ENCODE assay signal across 26 mouse cellular contexts in genomic region chr13:74144120-74144884, GRCm38 (mm10). TPM values are rescaled to one million over a fixed set of nuclear protein-coding genes. Genes with fewer than 3 reads are reported as not detected.
DNase-seq lines count a peak whose midpoint lies in the region; ATAC-seq and TF ChIP-seq lines count a peak whose summit lies in the region.
"Had no signal": no experiment of that assay in that cellular context is flagged by ENCODE, and none has a peak within 500 bp of the region (broad histone marks: within the 10 kb centered on the region; RNA-seq: fewer than 3 reads in every experiment).

No protein-coding gene starts in this region.

- peak overlapping the region; percentile 17; the same call in 1 of the 2 replicates for H3K27ac ChIP-seq in embryonic facial prominence, embryonic 13.5 days
- H3K27ac ChIP-seq in embryonic facial prominence, embryonic 10.5 days (replicated peaks) = no peak overlapping the region
- peak overlapping the region; percentile 89 for H3K27ac ChIP-seq in kidney, embryonic 16.5 days (ENCODE audit: low read length)
- H3K27ac ChIP-seq in forebrain, postnatal 0 days (ENCODE audit: low read depth, low read length) = no peak overlapping the region
- H3K27ac ChIP-seq: embryonic facial prominence, embryonic 12.5 days; heart, embryonic 13.5 days; hindbrain, embryonic 15.5 days; limb, embryonic 12.5 days; stomach, embryonic 15.5 days had no signal

- WGBS in embryonic facial prominence, embryonic 13.5 days = 52% methylated on average over 7 of the region's 7 CpGs
- 67% methylated on average over 7 of the region's 7 CpGs for WGBS in embryonic facial prominence, embryonic 10.5 days
- WGBS in kidney, embryonic 16.5 days = 45% methylated on average over 7 of the region's 7 CpGs
- WGBS in forebrain, postnatal 0 days = 82% methylated on average over 7 of the region's 7 CpGs

- no peak for TF ChIP-seq CTCF in forebrain, postnatal 0 days (IDR thresholded peaks at IDR 0.05; ENCODE audit: low read depth)

- no peaks in the 10 kb centered on the region; the same call in 1 of the 2 replicates for H3K4me1 ChIP-seq in embryonic facial prominence, embryonic 13.5 days
- H3K4me1 ChIP-seq in embryonic facial prominence, embryonic 10.5 days = no peaks in the 10 kb centered on the region
- H3K4me1 ChIP-seq in kidney, embryonic 16.5 days (ENCODE audit: insufficient read depth, low read length) = peaks cover 8% of the 10 kb centered on the region
- H3K4me1 ChIP-seq in forebrain, postnatal 0 days (ENCODE audit: insufficient read depth) = no peaks in the 10 kb centered on the region
- H3K4me1 ChIP-seq: embryonic facial prominence, embryonic 12.5 days; heart, embryonic 13.5 days; hindbrain, embryonic 15.5 days; limb, embryonic 12.5 days; stomach, embryonic 15.5 days had no signal

- ATAC-seq in embryonic facial prominence, embryonic 13.5 days (ENCODE audit: insufficient number of reproducible peaks, insufficient read depth, low FRiP score, low TSS enrichment, low read depth) = no peak
- ATAC-seq in kidney, embryonic 16.5 days (ENCODE audit: low FRiP score, low TSS enrichment) = peak; percentile 93
- no peak for ATAC-seq in forebrain, postnatal 0 days
- ATAC-seq: activated CD4-positive, CD25-positive, alpha-beta regulatory T cell, adult 4 months; forebrain, embryonic 14.5 days; liver, postnatal 0 days had no signal

- H3K4me3 ChIP-seq in embryonic facial prominence, embryonic 13.5 days = no peak overlapping the region
- no peak overlapping the region for H3K4me3 ChIP-seq in embryonic facial prominence, embryonic 10.5 days
- H3K4me3 ChIP-seq in kidney, embryonic 16.5 days (ENCODE audit: low read length) = no peak overlapping the region
- H3K4me3 ChIP-seq in forebrain, postnatal 0 days (ENCODE audit: low read depth, low read length) = no peak overlapping the region
- H3K4me3 ChIP-seq: embryonic facial prominence, embryonic 12.5 days; heart, embryonic 13.5 days; hindbrain, embryonic 15.5 days; limb, embryonic 12.5 days; stomach, embryonic 15.5 days had no signal

- H3K36me3 ChIP-seq in embryonic facial prominence, embryonic 13.5 days = no peaks in the 10 kb centered on the region
- no peaks in the 10 kb centered on the region for H3K36me3 ChIP-seq in embryonic facial prominence, embryonic 10.5 days (replicated peaks)
- H3K36me3 ChIP-seq in kidney, embryonic 16.5 days (ENCODE audit: insufficient read depth, low read length) = no peaks in the 10 kb centered on the region
- H3K36me3 ChIP-seq in forebrain, postnatal 0 days (ENCODE audit: insufficient read depth) = no peaks in the 10 kb centered on the region
- H3K36me3 ChIP-seq: embryonic facial prominence, embryonic 12.5 days; heart, embryonic 13.5 days; hindbrain, embryonic 15.5 days; limb, embryonic 12.5 days; stomach, embryonic 15.5 days had no signal

- no peaks in the 10 kb centered on the region for H3K27me3 ChIP-seq in embryonic facial prominence, embryonic 13.5 days
- no peaks in the 10 kb centered on the region for H3K27me3 ChIP-seq in embryonic facial prominence, embryonic 10.5 days (replicated peaks; ENCODE audit: low read depth, poor library complexity, severe bottlenecking)
- H3K27me3 ChIP-seq in kidney, embryonic 16.5 days (ENCODE audit: insufficient read depth, low read length) = no peaks in the 10 kb centered on the region
- no peaks in the 10 kb centered on the region for H3K27me3 ChIP-seq in forebrain, postnatal 0 days (ENCODE audit: insufficient read depth, low read length)
- H3K27me3 ChIP-seq: embryonic facial prominence, embryonic 12.5 days; heart, embryonic 13.5 days; hindbrain, embryonic 15.5 days; stomach, embryonic 15.5 days had no signal

- no peak overlapping the region for H3K4me2 ChIP-seq in embryonic facial prominence, embryonic 13.5 days
- H3K4me2 ChIP-seq in kidney, embryonic 16.5 days (replicated peaks; ENCODE audit: low read depth, low read length) = no peak overlapping the region
- no peak overlapping the region for H3K4me2 ChIP-seq in forebrain, postnatal 0 days (ENCODE audit: low read depth)
- H3K4me2 ChIP-seq: embryonic facial prominence, embryonic 12.5 days; heart, embryonic 13.5 days; hindbrain, embryonic 15.5 days; limb, embryonic 12.5 days; liver, embryonic 11.5 days; midbrain, embryonic 11.5 days; stomach, embryonic 15.5 days had no signal

- no peak for DNase-seq in embryonic facial prominence, embryonic 10.5 days (ENCODE audit: low spot score)
- DNase-seq in kidney, adult 18-20 months = peak; percentile 76
- peak; percentile 50 to 72 for DNase-seq in kidney, postnatal 4 days
- DNase-seq in lung, postnatal 36 days = no peak
- no peak for DNase-seq in layer of hippocampus, adult 18-20 months (ENCODE audit: low spot score in 2 of 2)
- DNase-seq in forebrain, postnatal 0 days = no peak
- DNase-seq: cerebellum, adult 9-10 months; gastrocnemius, postnatal 10 days; heart, adult 11 months; heart, postnatal 36 days; liver, postnatal 0 days; lung, postnatal 10 days; thymus, postnatal 25 days had no signal

- no peak overlapping the region for H3K9ac ChIP-seq in embryonic facial prominence, embryonic 13.5 days
- H3K9ac ChIP-seq in kidney, embryonic 16.5 days (replicated peaks; ENCODE audit: low read length) = no peak overlapping the region
- H3K9ac ChIP-seq in forebrain, postnatal 0 days = no peak overlapping the region
- H3K9ac ChIP-seq: embryonic facial prominence, embryonic 12.5 days; heart, embryonic 13.5 days; hindbrain, embryonic 15.5 days; limb, embryonic 12.5 days; liver, postnatal 0 days; stomach, embryonic 15.5 days had no signal

- no peaks in the 10 kb centered on the region for H3K9me3 ChIP-seq in embryonic facial prominence, embryonic 13.5 days
- no peaks in the 10 kb centered on the region for H3K9me3 ChIP-seq in embryonic facial prominence, embryonic 10.5 days
- H3K9me3 ChIP-seq in kidney, embryonic 16.5 days (ENCODE audit: low read length) = no peaks in the 10 kb centered on the region
- no peaks in the 10 kb centered on the region for H3K9me3 ChIP-seq in forebrain, postnatal 0 days (ENCODE audit: low read length)
- H3K9me3 ChIP-seq: embryonic facial prominence, embryonic 12.5 days; heart, embryonic 13.5 days; hindbrain, embryonic 15.5 days; limb, embryonic 12.5 days; stomach, embryonic 15.5 days had no signal

RNA-seq across cellular contexts. Expression of gene Slc9a3, which starts 23.0 kb away (rescaled TPM):
- polyA plus RNA-seq in embryonic facial prominence, embryonic 13.5 days (2015; fragmentation: Nextera tagmentation; extraction: Ambion mirVana) = not detected in 2 replicates
- polyA plus RNA-seq in embryonic facial prominence, embryonic 10.5 days (2016; fragmentation: Nextera tagmentation; extraction: Ambion mirVana) = 0.02 TPM in 1 of 2 replicates, not detected in the other
- polyA plus RNA-seq in kidney, embryonic 16.5 days (2015; fragmentation: Nextera tagmentation; extraction: Ambion mirVana) = 3.7 and 4.2 TPM in 2 replicates
- 1 to 10 TPM in 1 of 2 experiments, under 1 TPM in 1; 0.77 to 1.3 TPM for total RNA-seq in layer of hippocampus, adult 18-20 months (2021)
- total RNA-seq in forebrain, postnatal 0 days (2014; rRNA removed) = 0.15 and 0.29 TPM in 2 replicates
- polyA plus RNA-seq in forebrain, postnatal 0 days (2015; fragmentation: Nextera tagmentation; extraction: Ambion mirVana) = 0.28 and 0.40 TPM in 2 replicates
- total RNA-seq: common myeloid progenitor, adult 5-6 weeks; megakaryocyte progenitor cell, adult 5-6 weeks had no signal
- polyA plus RNA-seq: activated CD4-positive, CD25-positive, alpha-beta regulatory T cell, adult 4 months; embryonic facial prominence, embryonic 12.5 days; forebrain, embryonic 14.5 days; heart, embryonic 13.5 days; limb, embryonic 12.5 days; liver, embryonic 11.5 days; liver, postnatal 0 days had no signal

Comparison
In these comparisons a context has a peak if more than half of its experiments do, and no peak if none do; other contexts are left out.
1. H3K27ac ChIP-seq: peak in embryonic facial prominence, embryonic 13.5 days (single experiment) and kidney, embryonic 16.5 days (single experiment); none in embryonic facial prominence, embryonic 10.5 days (single experiment) and forebrain, postnatal 0 days (single experiment).
2. DNase-seq: peak in kidney, adult 18-20 months (single experiment) and kidney, postnatal 4 days (2 of 2); none in embryonic facial prominence, embryonic 10.5 days (single experiment), lung, postnatal 36 days (single experiment), layer of hippocampus, adult 18-20 months (0 of 2) and forebrain, postnatal 0 days (single experiment).